Mouse (Mus musculus) cortical plate, adult 2 months (tissue): Measurements from ENCODE around the gene Igsf3. TPM values are rescaled to one million over a fixed set of nuclear protein-coding genes. Genes with fewer than 3 reads are reported as not detected.

ENCODE experiments used
- H3K27ac ChIP-seq: fragments of 200-500 bp; 2 replicates; pipeline ENCODE4 v1.5.1; 2012; ENCODE audit warnings: low read length, control low read depth, inconsistent platforms; ENCODE audit not compliant: insufficient read depth
- H3K4me1 ChIP-seq: fragments of 200-500 bp; 2 replicates; pipeline ENCODE4 v1.6.1; 2011; ENCODE audit warnings: low read length; ENCODE audit not compliant: control insufficient read depth, insufficient read depth
- H3K4me3 ChIP-seq: fragments of 200-500 bp; 2 replicates; pipeline ENCODE4 v1.5.1; 2011; ENCODE audit warnings: mild to moderate bottlenecking, low read length, control low read depth; ENCODE audit not compliant: insufficient read depth
- CTCF ChIP-seq: fragments of 200-500 bp; IDR thresholded peaks from 2 replicates; pipeline ENCODE4 v1.5.1; 2011; ENCODE audit warnings: mild to moderate bottlenecking, control low read depth, low read length; ENCODE audit not compliant: insufficient read depth; ENCODE audit errors: extremely low read depth
- POLR2A ChIP-seq: fragments of 200-500 bp; IDR thresholded peaks from 2 replicates; pipeline ENCODE4 v1.6.1; 2011; ENCODE audit warnings: mild to moderate bottlenecking, low read length, control low read depth; ENCODE audit not compliant: insufficient read depth; ENCODE audit errors: extremely low read depth
- polyA plus RNA-seq: library from polyadenylated mRNA; depleted of rRNA; stranded (reverse); fragments of >200 nt; gene quantifications from 2 replicates; pipeline ENCODE4 v1.2.3, GENCODE M21; 2012

The Igsf3 gene
- polyA plus RNA-seq, 1 experiment = 4.2 TPM

- no peak for TF ChIP-seq CTCF
- no peak for TF ChIP-seq POLR2A
- Histone ChIP-seq H3K4me1 (no peaks in the 10 kb centered on the region), H3K27ac (no peak overlapping the region), H3K4me3 (no peak overlapping the region)
Measured at GRCm38 (mm10) chr3:101398071-101398786, 21.3 kb downstream of the Igsf3 start.

GRCm38 (mm10) chr3:101398877-101399276 lies 22.0 kb downstream of the Igsf3 start:
- Histone ChIP-seq H3K4me3 (no peak overlapping the region), H3K27ac (no peak overlapping the region), H3K4me1 (no peaks in the 10 kb centered on the region)
- no peak for TF ChIP-seq CTCF
- TF ChIP-seq POLR2A = no peak

- peaks cover 5% of the 10 kb centered on the region for H3K4me1 ChIP-seq
- H3K27ac ChIP-seq = no peak overlapping the region
Measured at GRCm38 (mm10) chr3:101401501-101401900, 24.6 kb downstream of the Igsf3 start.

GRCm38 (mm10) chr3:101404620-101405415 lies 27.9 kb downstream of the Igsf3 start:
- H3K4me3 ChIP-seq = no peak overlapping the region
- TF ChIP-seq POLR2A (no peak), CTCF (no peak)
- H3K27ac ChIP-seq = no peak overlapping the region
- H3K4me1 ChIP-seq = peaks cover 7% of the 10 kb centered on the region

More at GRCm38 (mm10) chr3:101401501-101401900, 24.6 kb downstream of the Igsf3 start:
- no peak overlapping the region for H3K4me3 ChIP-seq
- TF ChIP-seq CTCF = no peak
- no peak for TF ChIP-seq POLR2A

GRCm38 (mm10) chr3:101405495-101405894 lies 28.6 kb downstream of the Igsf3 start:
- Histone ChIP-seq H3K4me3 (no peak overlapping the region), H3K4me1 (peaks cover 7% of the 10 kb centered on the region), H3K27ac (no peak overlapping the region)
- no peak for TF ChIP-seq POLR2A
- no peak for TF ChIP-seq CTCF

- no peak overlapping the region for H3K4me3 ChIP-seq
- H3K4me1 ChIP-seq = peaks cover 7% of the 10 kb centered on the region
- H3K27ac ChIP-seq = no peak overlapping the region
- TF ChIP-seq POLR2A = no peak
- no peak for TF ChIP-seq CTCF
Measured at GRCm38 (mm10) chr3:101406097-101406496, 29.2 kb downstream of the Igsf3 start.

- Histone ChIP-seq H3K4me3 (no peak overlapping the region), H3K4me1 (peaks cover 7% of the 10 kb centered on the region), H3K27ac (no peak overlapping the region)
- no peak for TF ChIP-seq POLR2A
- no peak for TF ChIP-seq CTCF
Measured at GRCm38 (mm10) chr3:101407568-101407967, 30.7 kb downstream of the Igsf3 start.

GRCm38 (mm10) chr3:101408953-101409750 lies 32.3 kb downstream of the Igsf3 start:
- Histone ChIP-seq H3K27ac (no peak overlapping the region), H3K4me1 (peaks cover 7% of the 10 kb centered on the region), H3K4me3 (no peak overlapping the region)
- TF ChIP-seq CTCF (no peak), POLR2A (no peak)

- Histone ChIP-seq H3K27ac (no peak overlapping the region), H3K4me1 (peaks cover 5% of the 10 kb centered on the region; the same call in 1 of the 2 replicates), H3K4me3 (no peak overlapping the region)
- TF ChIP-seq POLR2A (no peak), CTCF (no peak)
Measured at GRCm38 (mm10) chr3:101410202-101410601, 33.3 kb downstream of the Igsf3 start.

GRCm38 (mm10) chr3:101410745-101411144 lies 33.9 kb downstream of the Igsf3 start:
- Histone ChIP-seq H3K27ac (no peak overlapping the region), H3K4me1 (peaks cover 4% of the 10 kb centered on the region; the same call in 1 of the 2 replicates), H3K4me3 (no peak overlapping the region)
- no peak for TF ChIP-seq CTCF
- TF ChIP-seq POLR2A = no peak
